Mouse (Mus musculus): Measurements from ENCODE around the gene Fndc3b. TPM values are rescaled to one million over a fixed set of nuclear protein-coding genes. Genes with fewer than 3 reads are reported as not detected.

Gene Fndc3b
- total and polyA plus RNA-seq, 3 experiments: 0.03 to 0.05 (median 0.04) TPM

DNA sequence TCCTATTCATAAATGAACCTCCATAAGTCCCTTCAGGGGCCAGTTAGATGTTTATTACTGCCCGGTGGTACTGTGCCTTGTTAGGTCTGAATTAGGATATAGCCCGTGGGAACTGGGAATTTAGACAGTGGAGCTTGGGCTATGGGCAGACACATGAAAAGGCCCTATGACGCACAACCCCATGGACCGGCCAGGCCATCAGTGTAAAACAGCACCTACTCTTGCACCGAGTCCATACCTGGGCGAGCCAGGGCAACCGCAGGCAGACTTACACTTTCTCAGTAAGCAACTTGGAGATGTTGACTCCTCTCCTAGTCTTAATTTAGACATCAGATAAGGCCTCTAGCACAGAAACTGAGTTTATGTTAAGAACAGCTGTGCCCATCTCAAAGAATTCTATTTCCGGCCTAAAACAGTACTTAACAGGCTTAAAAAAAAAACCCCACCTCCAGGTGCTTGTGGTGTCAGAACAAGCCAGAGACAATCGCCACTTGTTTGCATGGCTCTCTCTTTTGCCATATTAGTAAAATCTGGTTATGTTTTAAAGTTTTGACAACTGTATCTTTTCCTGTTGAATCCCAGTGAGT is 248.7 kb downstream of the Fndc3b start:
- no peak overlapping the region for H3K9ac ChIP-seq (ENCODE audit: insufficient read depth, low read depth)
- dilution Hi-C loops (cut with MboI; ENCODE audit: extremely low pct_ligation_motif_present, extremely low pct_unique_long_range_greater_than_20kb, low sequenced_read_pairs) (no loop called here), in situ Hi-C loops (cut with MboI; ENCODE audit: low pct_ligation_motif_present, low pct_unique_long_range_greater_than_20kb, low sequenced_read_pairs) (loop anchor here (10.0 to 25.0 kb wide), 3 partner anchors 128 to 1282 kb away; no protein-coding TSS in a partner anchor)
- no peaks in the 10 kb centered on the region for H3K9me3 ChIP-seq (replicated peaks; ENCODE audit: low read length)
- no peak for DNase-seq (ENCODE audit: extremely low read depth)
- TF ChIP-seq IRF4 (IDR thresholded peaks at IDR 0.05; ENCODE audit: low read depth, low read length): peak; percentile 55; the same call in 1 of the 2 replicates
- TF ChIP-seq MAZ (IDR thresholded peaks at IDR 0.05; ENCODE audit: low read depth, low read length): no peak
- TF ChIP-seq MYC (IDR thresholded peaks at IDR 0.05; ENCODE audit: low read depth, low read length): 0 out of 2 replicates have a peak, but pooled peaks have one; percentile 15
- no peak for TF ChIP-seq BHLHE40 (IDR thresholded peaks at IDR 0.05; ENCODE audit: low read depth, low read length)
- no peak for TF ChIP-seq PAX5 (IDR thresholded peaks at IDR 0.05; ENCODE audit: low read length)
- TF ChIP-seq MEF2A (IDR thresholded peaks at IDR 0.05; ENCODE audit: borderline replicate concordance, low read depth, low read length): peak; percentile 86
- TF ChIP-seq JUN (IDR thresholded peaks at IDR 0.05; ENCODE audit: insufficient read depth, low read depth, low read length): no peak
- TF ChIP-seq USF1 (IDR thresholded peaks at IDR 0.05; ENCODE audit: low read depth, low read length): no peak
- TF ChIP-seq TCF12 (IDR thresholded peaks at IDR 0.05; ENCODE audit: low read depth, low read length): peak; percentile 59; the same call in 1 of the 2 replicates
- no peak for TF ChIP-seq ZKSCAN1 (IDR thresholded peaks at IDR 0.05; ENCODE audit: borderline replicate concordance, low read depth, low read length)
- TF ChIP-seq EP300 (IDR thresholded peaks at IDR 0.05; ENCODE audit: low read length): peak; percentile 60
- TF ChIP-seq CHD2 (IDR thresholded peaks at IDR 0.05; ENCODE audit: low read length): no peak; the same call in 1 of the 2 replicates
- TF ChIP-seq RCOR1 (conservative IDR thresholded peaks at IDR 0.05; ENCODE audit: low read depth, low read length): no peak
- TF ChIP-seq ZNF384 (IDR thresholded peaks at IDR 0.05; ENCODE audit: low read depth, low read length): peak; percentile 83
- TF ChIP-seq POLR2AphosphoS2 (IDR thresholded peaks at IDR 0.05; ENCODE audit: low read depth, low read length): no peak
- TF ChIP-seq SMC3 (IDR thresholded peaks at IDR 0.05; ENCODE audit: low read depth, low read length): no peak
- TF ChIP-seq ETS1 (conservative IDR thresholded peaks at IDR 0.05; ENCODE audit: low read depth, low read length): peak; percentile 33; the same call in 1 of the 2 replicates
- TF ChIP-seq TBP (conservative IDR thresholded peaks at IDR 0.05; ENCODE audit: low read depth, low read length): no peak
- H3K27me3 ChIP-seq (replicated peaks): no peaks in the 10 kb centered on the region
- H3K4me2 ChIP-seq (ENCODE audit: insufficient read depth, low read depth, poor library complexity, severe bottlenecking): peak overlapping the region; percentile 59
- no peaks in the 10 kb centered on the region for H3K79me2 ChIP-seq (replicated peaks; ENCODE audit: control insufficient read depth, extremely low read depth, insufficient read depth, poor library complexity, severe bottlenecking)
- H3K27ac ChIP-seq (ENCODE audit: insufficient read depth, low read depth): no peak overlapping the region
- no peaks in the 10 kb centered on the region for H3K36me3 ChIP-seq (replicated peaks in 1 of 2; ENCODE audit: control insufficient read depth in 1 of 2, insufficient read depth in 1 of 2, low read length in 1 of 2)
- H3K4me3 ChIP-seq (replicated peaks in 1 of 3; ENCODE audit: low read depth in 2 of 3, low read length in 2 of 3, poor library complexity in 1 of 3): no peak overlapping the region
- H3K4me1 ChIP-seq (ENCODE audit: control insufficient read depth in 1 of 2, insufficient read depth in 2 of 2): peaks cover 18 to 36% of the 10 kb centered on the region in 2 experiments

DNA sequence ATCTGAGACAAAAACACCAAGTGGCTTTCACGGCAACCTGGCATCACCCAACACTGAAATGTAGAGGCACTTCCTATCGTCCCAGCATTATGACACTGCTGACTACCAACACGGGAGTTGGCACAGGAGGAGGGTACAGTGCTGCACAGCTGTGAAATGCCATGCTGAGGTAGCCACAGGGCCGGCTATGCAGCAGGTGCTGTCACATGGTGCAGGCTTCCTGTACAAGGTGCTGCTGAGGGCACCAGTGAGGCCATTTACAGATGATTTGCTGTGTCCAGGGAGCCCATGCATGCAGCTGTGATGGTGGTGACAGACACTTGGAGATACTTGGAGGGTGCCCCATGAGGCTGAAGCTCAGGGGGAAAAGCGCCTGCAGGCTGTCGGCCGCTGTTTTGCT is 249.2 kb downstream of the Fndc3b start:
- in situ Hi-C loops (cut with MboI; ENCODE audit: low pct_ligation_motif_present, low pct_unique_long_range_greater_than_20kb, low sequenced_read_pairs) (loop anchor here (10.0 to 25.0 kb wide), 3 partner anchors 127 to 1283 kb away; no protein-coding TSS in a partner anchor), dilution Hi-C loops (cut with MboI; ENCODE audit: extremely low pct_ligation_motif_present, extremely low pct_unique_long_range_greater_than_20kb, low sequenced_read_pairs) (no loop called here)
- H3K4me2 ChIP-seq (ENCODE audit: insufficient read depth, low read depth, poor library complexity, severe bottlenecking): no peak overlapping the region
- no peak for TF ChIP-seq NELFE (IDR thresholded peaks at IDR 0.05; ENCODE audit: low read depth, low read length)
- TF ChIP-seq TCF12 (IDR thresholded peaks at IDR 0.05; ENCODE audit: low read depth, low read length): no peak
- no peak for TF ChIP-seq E2F4 (IDR thresholded peaks at IDR 0.05; ENCODE audit: insufficient replicate concordance, low read depth, low read length)
- no peak for TF ChIP-seq HCFC1 (IDR thresholded peaks at IDR 0.05; ENCODE audit: low read depth, low read length)
- TF ChIP-seq USF2 (conservative IDR thresholded peaks at IDR 0.05; ENCODE audit: low read depth, low read length): no peak
- no peak for TF ChIP-seq JUN (IDR thresholded peaks at IDR 0.05; ENCODE audit: insufficient read depth, low read depth, low read length)
- no peak for TF ChIP-seq PAX5 (IDR thresholded peaks at IDR 0.05; ENCODE audit: low read length)
- no peak for TF ChIP-seq MEF2A (IDR thresholded peaks at IDR 0.05; ENCODE audit: borderline replicate concordance, low read depth, low read length)
- no peak for TF ChIP-seq NRF1 (IDR thresholded peaks at IDR 0.05; ENCODE audit: low read depth, low read length)
- H3K79me2 ChIP-seq (replicated peaks; ENCODE audit: control insufficient read depth, extremely low read depth, insufficient read depth, poor library complexity, severe bottlenecking): no peaks in the 10 kb centered on the region
- H3K4me1 ChIP-seq (ENCODE audit: control insufficient read depth in 1 of 2, insufficient read depth in 2 of 2): peaks cover 19 to 42% of the 10 kb centered on the region in 2 experiments
- no peak overlapping the region for H3K9ac ChIP-seq (ENCODE audit: insufficient read depth, low read depth)
- no peak overlapping the region for H3K4me3 ChIP-seq (replicated peaks in 1 of 3; ENCODE audit: low read depth in 2 of 3, low read length in 2 of 3, poor library complexity in 1 of 3)
- no peak for DNase-seq (ENCODE audit: extremely low read depth)
- no peaks in the 10 kb centered on the region for H3K36me3 ChIP-seq (replicated peaks in 1 of 2; ENCODE audit: control insufficient read depth in 1 of 2, insufficient read depth in 1 of 2, low read length in 1 of 2)
- no peaks in the 10 kb centered on the region for H3K9me3 ChIP-seq (replicated peaks; ENCODE audit: low read length)
- no peak overlapping the region for H3K27ac ChIP-seq (ENCODE audit: insufficient read depth, low read depth)
- no peaks in the 10 kb centered on the region for H3K27me3 ChIP-seq (replicated peaks)
